Mouse (Mus musculus) lung, embryonic 15.5 days (tissue): ENCODE measurements at regions not wholly inside any gene's neighbourhood (a gene's known extent, or its start where the extent isn't known, plus 50 kb on each side); places are given as distances from the start of the nearest gene placed in this dataset.

ENCODE experiments used
- ATAC-seq: fragments of 200-750 bp; cut with Nextera tagmentation; 2 replicates; pipeline ENCODE4 v1.8.0; 2017; ENCODE audit warnings: moderate number of reproducible peaks, borderline replicate concordance; ENCODE audit not compliant: low FRiP score, low TSS enrichment; ENCODE audit errors: extremely low read depth
- H3K27ac ChIP-seq: fragments of 300-500 bp; sonication (generic); 2 replicates; pipeline ENCODE4 v1.5.1; 2015; ENCODE audit warnings: moderate library complexity, mild to moderate bottlenecking, inconsistent platforms
- H3K27me3 ChIP-seq: fragments of 300-500 bp; sonication (generic); 2 replicates; pipeline ENCODE4 v1.6.1; 2015; ENCODE audit warnings: inconsistent platforms
- H3K36me3 ChIP-seq: fragments of 300-500 bp; sonication (generic); 2 replicates; pipeline ENCODE4 v1.6.1; 2015; ENCODE audit warnings: inconsistent platforms
- H3K4me1 ChIP-seq: fragments of 300-500 bp; sonication (generic); 2 replicates; pipeline ENCODE4 v1.6.1; 2015; ENCODE audit warnings: inconsistent platforms
- H3K4me2 ChIP-seq: fragments of 300-500 bp; sonication (generic); 2 replicates; pipeline ENCODE4 v1.6.1; 2015; ENCODE audit warnings: inconsistent platforms, mild to moderate bottlenecking, moderate library complexity
- H3K4me3 ChIP-seq: fragments of 300-500 bp; sonication (generic); 2 replicates; pipeline ENCODE4 v1.5.1; 2015; ENCODE audit warnings: mild to moderate bottlenecking, inconsistent platforms
- H3K9ac ChIP-seq: fragments of 300-500 bp; sonication (generic); 2 replicates; pipeline ENCODE4 v1.6.1; 2015; ENCODE audit warnings: inconsistent platforms
- H3K9me3 ChIP-seq: fragments of 300-500 bp; sonication (generic); 2 replicates; pipeline ENCODE4 v1.6.1; 2016; ENCODE audit warnings: inconsistent platforms
- WGBS: fragments of 180-500 bp; shearing (Covaris S2); methylation state at CpG from one replicate; pipeline ENCODE4 v1.1.7; 2015; 5-methylcytosine and 5-hydroxymethylcytosine counted together

DNA sequence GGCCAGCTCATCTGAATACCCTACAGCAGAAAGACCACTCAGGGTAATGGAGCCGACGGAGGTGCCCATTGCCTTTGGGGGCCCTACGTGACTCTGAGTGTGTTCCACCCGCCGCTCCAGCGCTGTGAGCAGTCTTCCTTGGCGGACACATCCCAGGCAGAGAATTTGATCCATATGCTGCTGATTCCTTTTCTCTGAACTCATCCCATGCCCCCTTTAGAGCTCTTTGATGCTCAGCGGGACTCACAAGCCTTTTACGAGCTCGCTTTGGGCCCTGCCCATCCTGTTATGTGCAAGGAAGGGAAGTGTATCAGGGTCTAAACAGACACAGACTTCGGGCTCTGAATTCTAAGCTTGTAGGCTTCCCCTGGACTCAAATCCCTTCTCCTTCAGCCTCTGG is 90.4 kb upstream of the Gli2 start:
- no peaks in the 10 kb centered on the region for H3K4me1 ChIP-seq
- H3K27me3 ChIP-seq: no peaks in the 10 kb centered on the region
- H3K4me3 ChIP-seq: no peak overlapping the region
- WGBS: 65% methylated on average over 11 of the region's 11 CpGs
- ATAC-seq: no peak
- no peak overlapping the region for H3K4me2 ChIP-seq
- no peaks in the 10 kb centered on the region for H3K9me3 ChIP-seq
- H3K9ac ChIP-seq: no peak overlapping the region
- H3K27ac ChIP-seq: no peak overlapping the region
- no peaks in the 10 kb centered on the region for H3K36me3 ChIP-seq

DNA sequence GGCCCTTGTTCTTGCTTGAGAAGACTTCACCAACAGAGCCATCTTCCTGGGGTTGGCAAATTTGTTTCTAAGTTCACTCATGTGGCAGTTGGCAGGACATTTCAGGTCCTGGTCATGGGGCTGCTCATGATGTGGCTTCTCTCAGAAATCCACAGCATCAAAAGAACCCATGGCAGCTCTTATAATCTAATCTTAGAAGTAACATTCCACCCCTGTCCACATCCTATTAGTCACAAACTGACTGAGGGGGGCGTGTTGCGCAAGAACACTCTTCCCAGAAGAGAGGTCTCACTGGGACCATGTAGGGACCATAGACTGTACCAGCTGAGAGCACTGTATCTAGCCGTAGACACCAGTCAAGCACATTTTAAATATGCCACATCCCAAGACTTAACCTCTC is 75.6 kb upstream of the Gli2 start:
- 83% methylated on average over 3 of the region's 3 CpGs for WGBS
- no peak overlapping the region for H3K9ac ChIP-seq
- H3K9me3 ChIP-seq: no peaks in the 10 kb centered on the region
- no peaks in the 10 kb centered on the region for H3K27me3 ChIP-seq
- H3K27ac ChIP-seq: no peak overlapping the region
- no peak overlapping the region for H3K4me2 ChIP-seq
- no peak for ATAC-seq
- no peaks in the 10 kb centered on the region for H3K4me1 ChIP-seq
- no peaks in the 10 kb centered on the region for H3K36me3 ChIP-seq
- H3K4me3 ChIP-seq: no peak overlapping the region

- Histone ChIP-seq H3K9ac (no peak overlapping the region), H3K4me2 (no peak overlapping the region), H3K4me1 (no peaks in the 10 kb centered on the region), H3K9me3 (no peaks in the 10 kb centered on the region), H3K27ac (no peak overlapping the region), H3K27me3 (no peaks in the 10 kb centered on the region), H3K4me3 (no peak overlapping the region), H3K36me3 (no peaks in the 10 kb centered on the region)
- 39% methylated on average over 6 of the region's 6 CpGs for WGBS
- ATAC-seq: no peak
Measured at GRCm38 (mm10) chr1:119125561-119125960, 72.1 kb upstream of the Gli2 start.

GRCm38 (mm10) chr1:119124798-119125197 is 71.4 kb upstream of the Gli2 start:
- H3K27me3 ChIP-seq: no peaks in the 10 kb centered on the region
- no peak overlapping the region for H3K4me3 ChIP-seq
- 64% methylated on average over 4 of the region's 4 CpGs for WGBS
- no peaks in the 10 kb centered on the region for H3K36me3 ChIP-seq
- no peak overlapping the region for H3K4me2 ChIP-seq
- H3K9me3 ChIP-seq: no peaks in the 10 kb centered on the region
- no peak overlapping the region for H3K27ac ChIP-seq
- H3K9ac ChIP-seq: no peak overlapping the region
- ATAC-seq: no peak
- no peaks in the 10 kb centered on the region for H3K4me1 ChIP-seq

GRCm38 (mm10) chr1:119124063-119124462 is 70.6 kb upstream of the Gli2 start:
- Histone ChIP-seq H3K9ac (no peak overlapping the region), H3K4me2 (no peak overlapping the region), H3K4me1 (no peaks in the 10 kb centered on the region), H3K4me3 (no peak overlapping the region), H3K27ac (no peak overlapping the region), H3K36me3 (no peaks in the 10 kb centered on the region), H3K9me3 (no peaks in the 10 kb centered on the region), H3K27me3 (no peaks in the 10 kb centered on the region)
- ATAC-seq: no peak
- 69% methylated on average over 2 of the region's 2 CpGs for WGBS

DNA sequence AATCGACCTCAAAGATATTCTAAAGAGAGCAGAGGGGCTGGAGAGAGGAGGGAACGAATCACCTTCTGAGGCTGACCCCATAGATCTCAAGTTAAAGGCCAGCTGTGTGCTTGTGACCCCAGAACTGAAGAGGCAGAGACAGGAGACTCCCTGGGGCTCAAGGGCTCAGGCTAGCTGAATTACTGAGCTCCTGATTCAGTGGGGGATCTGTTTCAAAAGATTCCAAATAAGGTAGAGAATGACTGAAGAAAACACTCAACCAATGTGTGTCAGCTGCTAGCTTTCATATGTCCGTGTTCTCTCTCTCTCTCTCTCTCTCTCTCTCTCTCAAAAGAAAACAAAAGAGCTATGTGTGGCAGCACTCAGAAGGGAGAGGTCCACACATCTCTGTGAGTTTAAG is 70.0 kb upstream of the Gli2 start:
- Histone ChIP-seq H3K9ac (no peak overlapping the region), H3K36me3 (no peaks in the 10 kb centered on the region), H3K9me3 (no peaks in the 10 kb centered on the region), H3K27ac (no peak overlapping the region), H3K27me3 (no peaks in the 10 kb centered on the region), H3K4me3 (no peak overlapping the region), H3K4me2 (no peak overlapping the region), H3K4me1 (no peaks in the 10 kb centered on the region)
- WGBS: 36% methylated on average over 3 of the region's 3 CpGs
- no peak for ATAC-seq

GRCm38 (mm10) chr1:119122975-119123374 is 69.6 kb upstream of the Gli2 start:
- H3K9ac ChIP-seq: no peak overlapping the region
- ATAC-seq: no peak
- H3K4me2 ChIP-seq: no peak overlapping the region
- no peaks in the 10 kb centered on the region for H3K9me3 ChIP-seq
- 67% methylated on average over 6 of the region's 6 CpGs for WGBS
- H3K4me1 ChIP-seq: no peaks in the 10 kb centered on the region
- H3K27me3 ChIP-seq: no peaks in the 10 kb centered on the region
- no peaks in the 10 kb centered on the region for H3K36me3 ChIP-seq
- H3K4me3 ChIP-seq: no peak overlapping the region
- H3K27ac ChIP-seq: no peak overlapping the region

DNA sequence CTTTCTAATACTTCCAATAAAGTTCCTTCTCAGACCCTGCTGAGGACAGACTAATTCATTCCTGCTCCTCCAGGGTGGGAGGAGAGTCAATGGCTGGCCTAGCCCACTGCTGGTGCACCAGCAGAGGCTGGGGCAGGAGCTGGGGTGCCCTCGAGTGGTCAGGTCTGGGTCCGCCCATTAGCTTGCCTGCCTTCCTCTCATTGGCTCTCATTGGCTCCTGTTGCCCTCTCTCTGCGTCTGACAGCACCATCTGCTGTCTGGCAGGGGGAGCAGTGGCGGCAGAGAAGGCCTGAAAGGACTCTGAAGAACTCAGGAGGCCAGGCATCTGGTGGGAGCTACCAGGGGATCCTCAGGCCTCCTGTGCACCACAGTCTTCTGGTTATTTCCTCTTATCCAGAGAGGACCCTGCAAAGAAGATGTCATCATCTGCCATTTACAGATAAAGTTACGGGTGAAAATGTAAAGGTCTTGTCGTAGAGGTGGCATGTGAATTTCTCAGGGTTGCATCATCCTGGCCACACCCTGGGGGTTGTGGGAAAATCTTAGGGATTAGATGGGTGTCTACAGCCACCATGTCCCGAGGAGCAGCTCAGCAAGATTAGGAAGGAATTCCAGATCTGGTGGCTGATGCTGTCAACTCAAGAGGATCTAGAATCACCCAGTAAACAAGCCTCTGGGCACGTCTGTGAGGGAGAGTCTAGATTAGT is 66.6 kb upstream of the Gli2 start:
- H3K4me2 ChIP-seq: no peak overlapping the region
- H3K4me1 ChIP-seq: no peaks in the 10 kb centered on the region
- H3K27ac ChIP-seq: no peak overlapping the region
- H3K9me3 ChIP-seq: no peaks in the 10 kb centered on the region
- WGBS: 32% methylated on average over 8 of the region's 8 CpGs
- no peak overlapping the region for H3K9ac ChIP-seq
- no peak for ATAC-seq
- H3K36me3 ChIP-seq: no peaks in the 10 kb centered on the region
- H3K4me3 ChIP-seq: no peak overlapping the region
- no peaks in the 10 kb centered on the region for H3K27me3 ChIP-seq

DNA sequence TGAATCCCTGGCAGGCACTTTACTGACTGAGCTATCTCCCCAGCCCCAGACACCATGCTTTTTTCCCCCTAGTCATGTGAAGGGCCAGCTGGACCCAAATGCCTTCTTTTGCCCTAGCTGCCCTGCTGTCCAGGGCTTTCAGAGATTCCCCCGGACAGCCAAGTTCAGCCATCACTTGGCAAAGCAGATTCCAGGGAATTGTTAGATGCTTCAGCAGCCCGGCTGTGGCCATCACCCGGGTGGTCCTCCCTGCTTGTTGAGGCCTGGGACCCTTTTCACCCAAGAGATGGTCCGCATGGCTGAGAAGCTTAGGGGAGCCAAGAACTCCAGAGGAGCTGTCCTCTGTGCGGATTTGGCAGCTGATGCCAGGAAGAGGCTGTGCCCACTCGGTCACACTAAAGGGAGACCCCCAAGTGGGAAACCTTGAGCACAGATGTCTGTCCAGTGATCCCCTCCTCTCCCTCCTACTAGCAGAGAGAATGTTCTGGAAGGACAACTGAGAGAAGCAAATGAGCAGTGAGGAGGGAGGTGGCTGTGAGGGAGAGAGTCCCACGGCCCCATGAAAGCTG is 61.8 kb upstream of the Gli2 start:
- H3K36me3 ChIP-seq: no peaks in the 10 kb centered on the region
- no peaks in the 10 kb centered on the region for H3K9me3 ChIP-seq
- no peak overlapping the region for H3K4me2 ChIP-seq
- no peak overlapping the region for H3K4me3 ChIP-seq
- H3K27me3 ChIP-seq: no peaks in the 10 kb centered on the region
- whole genome bisulfite sequencing: 61% methylated on average over 7 of the region's 7 CpGs
- no peaks in the 10 kb centered on the region for H3K4me1 ChIP-seq
- H3K9ac ChIP-seq: no peak overlapping the region
- ATAC-seq: no peak
- no peak overlapping the region for H3K27ac ChIP-seq

DNA sequence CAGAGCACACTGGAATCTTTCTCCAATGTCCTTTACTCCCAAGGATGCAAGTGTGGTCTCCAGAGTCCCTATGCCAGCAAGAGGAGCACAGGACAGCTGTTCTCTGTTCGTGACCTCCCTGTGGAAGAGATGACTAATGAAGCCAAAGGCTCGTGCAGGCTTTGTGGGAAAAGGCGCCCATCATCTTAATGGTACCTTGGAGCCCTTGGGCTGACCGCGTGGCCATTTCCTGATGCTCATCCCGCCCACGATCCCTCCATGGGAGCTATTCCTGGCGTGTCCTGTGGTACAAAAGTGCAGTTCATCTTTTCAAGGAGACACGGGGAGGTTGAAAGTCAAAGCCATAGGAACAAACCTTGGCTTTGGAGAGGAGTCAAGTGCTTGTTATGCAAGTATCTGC is 55.2 kb upstream of the Gli2 start:
- 57% methylated on average over 9 of the region's 9 CpGs for WGBS
- no peak overlapping the region for H3K9ac ChIP-seq
- no peak for ATAC-seq

GRCm38 (mm10) chr1:119106246-119106975 is 53.0 kb upstream of the Gli2 start:
- no peak overlapping the region for H3K4me2 ChIP-seq
- ATAC-seq: no peak
- H3K36me3 ChIP-seq: no peaks in the 10 kb centered on the region
- H3K27ac ChIP-seq: no peak overlapping the region
- WGBS: 49% methylated on average over 18 of the region's 18 CpGs
- no peak overlapping the region for H3K9ac ChIP-seq
- no peaks in the 10 kb centered on the region for H3K9me3 ChIP-seq
- H3K4me3 ChIP-seq: no peak overlapping the region
- H3K4me1 ChIP-seq: no peaks in the 10 kb centered on the region
- H3K27me3 ChIP-seq: no peaks in the 10 kb centered on the region

More for the DNA sequence above, 55.2 kb upstream of the Gli2 start:
- Histone ChIP-seq H3K9me3 (no peaks in the 10 kb centered on the region), H3K4me3 (no peak overlapping the region), H3K4me2 (no peak overlapping the region), H3K36me3 (no peaks in the 10 kb centered on the region), H3K27me3 (no peaks in the 10 kb centered on the region), H3K27ac (no peak overlapping the region), H3K4me1 (no peaks in the 10 kb centered on the region)
